Mouse (Mus musculus): ENCODE measurements around the gene Olfr175-ps1. TPM values are rescaled to one million over a fixed set of nuclear protein-coding genes. Genes with fewer than 3 reads are reported as not detected.

Olfr175-ps1 gene
- not detected in 2 replicates for polyA plus RNA-seq (2015; fragmentation: Nextera tagmentation; extraction: Ambion mirVana)

- no peak for ATAC-seq
- Histone ChIP-seq H3K4me3 (ENCODE audit: low read depth, low read length) (no peak within 1 kb of the TSS), H3K27ac (ENCODE audit: low read length) (no peak within 1 kb of the TSS), H3K4me2 (ENCODE audit: low read length) (no peak within 1 kb of the TSS), H3K9me3 (replicated peaks; ENCODE audit: control insufficient read depth, low read length, poor library complexity, severe bottlenecking) (no peaks in the 10 kb centered on the region), H3K27me3 (ENCODE audit: control insufficient read depth, insufficient read depth, low read depth, low read length) (no peaks in the 10 kb centered on the region), H3K9ac (ENCODE audit: low read depth, low read length) (no peak within 1 kb of the TSS), H3K4me1 (ENCODE audit: control insufficient read depth, insufficient read depth, low read length) (no peaks in the 10 kb centered on the region), H3K36me3 (ENCODE audit: control insufficient read depth, insufficient read depth, low read length) (no peaks in the 10 kb centered on the region)
- WGBS: 87% methylated on average over 1 of the region's 1 CpGs
These were observed at the start of gene Olfr175-ps1 for GRCm38 (mm10) chr16:58826732-58827319. Gene Olfr175-ps1, minus strand, starts transcription at chr16:58826782.

- WGBS: 72% methylated on average over 1 of the region's 1 CpGs
- no peak for ATAC-seq
- no peak within 1 kb of the TSS for H3K27ac ChIP-seq (ENCODE audit: low read length)
- no peaks in the 10 kb centered on the region for H3K27me3 ChIP-seq (ENCODE audit: control insufficient read depth, insufficient read depth, low read depth, low read length)
- no peaks in the 10 kb centered on the region for H3K4me1 ChIP-seq (ENCODE audit: control insufficient read depth, insufficient read depth, low read length)
- H3K36me3 ChIP-seq (ENCODE audit: control insufficient read depth, insufficient read depth, low read length): no peaks in the 10 kb centered on the region
- H3K9me3 ChIP-seq (replicated peaks; ENCODE audit: control insufficient read depth, low read length, poor library complexity, severe bottlenecking): no peaks in the 10 kb centered on the region
- H3K4me3 ChIP-seq (ENCODE audit: low read depth, low read length): no peak within 1 kb of the TSS
- H3K4me2 ChIP-seq (ENCODE audit: low read length): no peak within 1 kb of the TSS
- no peak within 1 kb of the TSS for H3K9ac ChIP-seq (ENCODE audit: low read depth, low read length)
These were observed 48.1 kb upstream of the Olfr175-ps1 start, which contains the start of gene Olfr177 for GRCm38 (mm10) chr16:58874668-58875067. Gene Olfr177, minus strand, starts transcription at chr16:58874768.

GRCm38 (mm10) chr16:58861479-58861878 is 34.9 kb upstream of the Olfr175-ps1 start:
- H3K4me1 ChIP-seq (ENCODE audit: control insufficient read depth, insufficient read depth, low read length): no peaks in the 10 kb centered on the region
- no peak overlapping the region for H3K4me2 ChIP-seq (ENCODE audit: low read length)
- 59% methylated on average over 1 of the region's 1 CpGs for WGBS
- no peak for ATAC-seq
- no peaks in the 10 kb centered on the region for H3K9me3 ChIP-seq (replicated peaks; ENCODE audit: control insufficient read depth, low read length, poor library complexity, severe bottlenecking)
- no peaks in the 10 kb centered on the region for H3K27me3 ChIP-seq (ENCODE audit: control insufficient read depth, insufficient read depth, low read depth, low read length)
- no peak overlapping the region for H3K4me3 ChIP-seq (ENCODE audit: low read depth, low read length)
- H3K9ac ChIP-seq (ENCODE audit: low read depth, low read length): no peak overlapping the region
- H3K27ac ChIP-seq (ENCODE audit: low read length): no peak overlapping the region
- no peaks in the 10 kb centered on the region for H3K36me3 ChIP-seq (ENCODE audit: control insufficient read depth, insufficient read depth, low read length)

GRCm38 (mm10) chr16:58860032-58860737 is 33.6 kb upstream of the Olfr175-ps1 start:
- H3K27ac ChIP-seq (ENCODE audit: low read length): no peak overlapping the region
- ATAC-seq: no peak

GRCm38 (mm10) chr16:58800168-58800567 is 26.4 kb downstream of the Olfr175-ps1 start, which contains the start of gene Olfr173:
Gene Olfr173, minus strand, starts transcription at chr16:58800268.
- no peaks in the 10 kb centered on the region for H3K9me3 ChIP-seq (replicated peaks; ENCODE audit: control insufficient read depth, low read length, poor library complexity, severe bottlenecking)
- H3K4me3 ChIP-seq (ENCODE audit: low read depth, low read length): no peak within 1 kb of the TSS
- no peaks in the 10 kb centered on the region for H3K4me1 ChIP-seq (ENCODE audit: control insufficient read depth, insufficient read depth, low read length)
- H3K9ac ChIP-seq (ENCODE audit: low read depth, low read length): no peak within 1 kb of the TSS
- no peak within 1 kb of the TSS for H3K27ac ChIP-seq (ENCODE audit: low read length)
- no peak for ATAC-seq
- no peaks in the 10 kb centered on the region for H3K36me3 ChIP-seq (ENCODE audit: control insufficient read depth, insufficient read depth, low read length)
- WGBS: 78% methylated on average over 2 of the region's 2 CpGs
- H3K27me3 ChIP-seq (ENCODE audit: control insufficient read depth, insufficient read depth, low read depth, low read length): no peaks in the 10 kb centered on the region
- no peak within 1 kb of the TSS for H3K4me2 ChIP-seq (ENCODE audit: low read length)

More at GRCm38 (mm10) chr16:58860032-58860737, 33.6 kb upstream of the Olfr175-ps1 start:
- no peak overlapping the region for H3K9ac ChIP-seq (ENCODE audit: low read depth, low read length)
- no peaks in the 10 kb centered on the region for H3K9me3 ChIP-seq (replicated peaks; ENCODE audit: control insufficient read depth, low read length, poor library complexity, severe bottlenecking)
- H3K4me1 ChIP-seq (ENCODE audit: control insufficient read depth, insufficient read depth, low read length): no peaks in the 10 kb centered on the region
- WGBS: 88% methylated on average over 2 of the region's 2 CpGs
- H3K27me3 ChIP-seq (ENCODE audit: control insufficient read depth, insufficient read depth, low read depth, low read length): no peaks in the 10 kb centered on the region
- H3K4me2 ChIP-seq (ENCODE audit: low read length): no peak overlapping the region
- H3K4me3 ChIP-seq (ENCODE audit: low read depth, low read length): no peak overlapping the region
- H3K36me3 ChIP-seq (ENCODE audit: control insufficient read depth, insufficient read depth, low read length): no peaks in the 10 kb centered on the region

Other genes with a start within 250 kb of the Olfr175-ps1 start
- gene Gm813, start 209.8 kb downstream of the Olfr175-ps1 start, polyA plus RNA-seq (2015; fragmentation: Nextera tagmentation; extraction: Ambion mirVana): not detected in 2 replicates
- gene E330017A01Rik, start 188.0 kb downstream of the Olfr175-ps1 start, polyA plus RNA-seq (2015; fragmentation: Nextera tagmentation; extraction: Ambion mirVana): not detected in 2 replicates
- 13.5 and 13.6 TPM in 2 replicates for gene Cpox, start 156.5 kb downstream of the Olfr175-ps1 start, polyA plus RNA-seq (2015; fragmentation: Nextera tagmentation; extraction: Ambion mirVana)
- gene Gpr15, start 107.7 kb downstream of the Olfr175-ps1 start, polyA plus RNA-seq (2015; fragmentation: Nextera tagmentation; extraction: Ambion mirVana): 0.18 TPM in 1 of 2 replicates, not detected in the other
- 144 and 152 TPM in 2 replicates for gene Cldnd1, start 98.9 kb downstream of the Olfr175-ps1 start, polyA plus RNA-seq (2015; fragmentation: Nextera tagmentation; extraction: Ambion mirVana)
- not detected in 2 replicates for gene Olfr172, start 63.6 kb downstream of the Olfr175-ps1 start, polyA plus RNA-seq (2015; fragmentation: Nextera tagmentation; extraction: Ambion mirVana)
- gene Olfr173, start 26.5 kb downstream of the Olfr175-ps1 start, polyA plus RNA-seq (2015; fragmentation: Nextera tagmentation; extraction: Ambion mirVana): not detected in 2 replicates
- not detected in 2 replicates for gene Olfr177, start 48.0 kb upstream of the Olfr175-ps1 start, polyA plus RNA-seq (2015; fragmentation: Nextera tagmentation; extraction: Ambion mirVana)
- not detected in 2 replicates for gene Olfr178, start 65.3 kb upstream of the Olfr175-ps1 start, polyA plus RNA-seq (2015; fragmentation: Nextera tagmentation; extraction: Ambion mirVana)
- not detected in 2 replicates for gene Olfr181, start 102.0 kb upstream of the Olfr175-ps1 start, polyA plus RNA-seq (2015; fragmentation: Nextera tagmentation; extraction: Ambion mirVana)
- gene Olfr180, start 102.6 kb upstream of the Olfr175-ps1 start, polyA plus RNA-seq (2015; fragmentation: Nextera tagmentation; extraction: Ambion mirVana): not detected in 2 replicates
- not detected in 2 replicates for gene Olfr183, start 168.6 kb upstream of the Olfr175-ps1 start, polyA plus RNA-seq (2015; fragmentation: Nextera tagmentation; extraction: Ambion mirVana)
- gene Olfr186, start 203.5 kb upstream of the Olfr175-ps1 start, polyA plus RNA-seq (2015; fragmentation: Nextera tagmentation; extraction: Ambion mirVana): not detected in 2 replicates
- gene Olfr187, start 213.0 kb upstream of the Olfr175-ps1 start, polyA plus RNA-seq (2015; fragmentation: Nextera tagmentation; extraction: Ambion mirVana): not detected in 2 replicates

Measured in midbrain, embryonic 16.5 days (tissue).